Mouse (Mus musculus) ovary, adult 2 months (tissue): ENCODE data around the gene Cyct. TPM values are rescaled to one million over a fixed set of nuclear protein-coding genes. Genes with fewer than 3 reads are reported as not detected.

ENCODE experiments used
- polyA plus RNA-seq: library from polyadenylated mRNA; depleted of rRNA; stranded (reverse); fragments of >200 nt; gene quantifications from 2 replicates; pipeline ENCODE4 v1.2.3, GENCODE M21; 2012; rRNA removed

Cyct gene
- not detected in 2 replicates for polyA plus RNA-seq

DNA sequence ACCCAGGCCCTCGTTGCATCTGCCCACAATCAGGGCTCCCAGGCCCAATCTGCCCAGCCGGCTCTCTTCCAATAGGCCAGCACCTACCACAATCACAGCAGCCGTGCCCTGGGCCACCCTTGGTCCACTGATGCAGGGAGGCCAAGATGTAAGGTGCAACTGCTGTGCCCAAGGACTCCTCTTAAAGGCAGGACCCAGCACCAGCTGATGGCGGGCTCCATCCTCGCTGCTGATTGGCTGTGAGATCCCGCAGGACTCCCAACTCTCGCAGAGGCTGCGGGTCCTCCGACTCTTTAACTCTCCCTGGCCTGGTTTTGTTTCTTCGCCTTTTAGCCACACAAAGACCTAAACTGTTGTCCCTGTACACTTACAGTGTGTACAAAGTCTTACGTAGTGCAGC lies at the start of gene Cyct:
Cyct (minus strand) TSS at position 225 of the 400 bp plus-strand sequence.

DNA sequence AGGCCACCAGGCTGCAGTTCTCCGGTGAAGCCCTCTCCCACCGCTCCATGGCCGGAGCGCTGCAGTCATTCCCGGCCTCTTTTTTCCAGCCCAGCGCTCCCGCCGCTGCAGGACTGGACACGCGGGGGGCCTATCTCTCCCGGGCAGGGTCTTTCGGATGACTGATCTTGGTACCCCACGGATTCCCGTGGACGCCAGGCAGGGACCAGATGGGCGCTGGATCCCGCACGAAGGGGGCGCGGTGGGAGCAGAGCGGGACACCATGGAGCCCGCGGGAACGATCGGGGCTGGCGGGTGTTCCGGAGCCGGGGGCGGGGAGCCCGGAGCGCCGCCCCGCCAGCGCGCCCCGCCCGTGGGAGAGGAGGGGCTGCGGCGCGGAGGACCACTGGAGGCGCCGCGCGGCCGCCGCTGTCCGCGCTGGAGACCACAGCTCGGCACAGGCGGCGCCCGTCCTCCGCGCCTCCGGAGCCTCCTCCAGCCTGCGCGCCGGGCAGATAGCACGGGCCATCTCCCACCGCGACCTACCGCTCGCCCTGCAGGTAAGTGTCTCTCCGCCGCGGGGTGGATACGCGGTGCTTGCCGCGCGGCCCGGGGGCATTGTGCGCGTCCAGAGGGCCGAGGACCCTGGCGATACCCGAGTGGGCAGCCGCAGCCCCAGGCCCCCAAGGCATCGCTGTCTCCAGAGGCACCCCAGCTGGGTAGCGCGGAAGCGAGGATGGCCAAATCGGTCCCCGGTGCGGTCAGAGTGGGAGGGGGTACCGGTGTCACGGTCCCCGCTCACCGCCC lies 46.1 kb upstream of the Cyct start, which contains the start of gene Osbpl6:
Osbpl6 (plus strand) TSS at position 358 of the 786 bp plus-strand sequence.

DNA sequence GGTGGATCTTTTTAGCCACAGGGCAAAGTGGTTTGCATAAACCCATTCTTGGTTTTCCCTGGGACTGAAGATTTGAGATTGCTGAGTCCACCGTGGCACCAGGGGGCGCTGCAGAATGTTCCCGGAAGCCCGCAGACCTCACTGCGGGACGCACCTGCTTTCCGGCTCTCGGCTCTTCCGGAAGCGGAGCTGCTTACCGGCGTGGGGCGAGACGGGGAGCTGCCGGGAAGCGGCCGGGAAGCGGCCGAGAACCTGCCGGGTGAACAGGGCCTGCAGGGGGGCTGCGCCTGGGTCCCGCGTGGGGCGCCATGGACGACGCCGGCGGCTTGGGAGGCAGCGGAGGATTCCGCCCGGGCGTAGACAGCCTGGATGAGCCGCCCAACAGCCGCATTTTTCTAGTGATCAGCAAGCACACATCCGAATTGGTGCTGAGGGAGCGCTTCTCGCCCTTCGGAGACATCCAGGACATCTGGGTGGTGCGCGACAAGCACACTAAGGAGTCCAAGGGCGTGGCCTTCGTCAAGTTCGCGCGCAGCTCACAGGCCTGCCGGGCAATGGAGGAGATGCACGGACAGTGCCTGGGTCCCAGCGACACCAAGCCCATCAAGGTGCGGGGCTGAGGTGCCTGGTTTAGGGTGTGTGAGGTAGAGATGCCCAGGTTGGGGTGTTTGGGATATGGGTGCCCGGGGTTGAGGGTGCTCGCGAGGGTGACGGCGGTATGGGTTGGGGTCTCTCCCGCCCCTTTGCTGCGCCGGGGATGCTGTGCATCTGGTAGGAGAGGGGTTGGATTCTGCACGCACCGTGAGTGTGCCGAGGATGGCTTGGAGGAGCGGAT lies 9.8 kb upstream of the Cyct start, which contains the start of gene Rbm45:
Rbm45 (plus strand) TSS at position 164 of the 835 bp plus-strand sequence.

DNA sequence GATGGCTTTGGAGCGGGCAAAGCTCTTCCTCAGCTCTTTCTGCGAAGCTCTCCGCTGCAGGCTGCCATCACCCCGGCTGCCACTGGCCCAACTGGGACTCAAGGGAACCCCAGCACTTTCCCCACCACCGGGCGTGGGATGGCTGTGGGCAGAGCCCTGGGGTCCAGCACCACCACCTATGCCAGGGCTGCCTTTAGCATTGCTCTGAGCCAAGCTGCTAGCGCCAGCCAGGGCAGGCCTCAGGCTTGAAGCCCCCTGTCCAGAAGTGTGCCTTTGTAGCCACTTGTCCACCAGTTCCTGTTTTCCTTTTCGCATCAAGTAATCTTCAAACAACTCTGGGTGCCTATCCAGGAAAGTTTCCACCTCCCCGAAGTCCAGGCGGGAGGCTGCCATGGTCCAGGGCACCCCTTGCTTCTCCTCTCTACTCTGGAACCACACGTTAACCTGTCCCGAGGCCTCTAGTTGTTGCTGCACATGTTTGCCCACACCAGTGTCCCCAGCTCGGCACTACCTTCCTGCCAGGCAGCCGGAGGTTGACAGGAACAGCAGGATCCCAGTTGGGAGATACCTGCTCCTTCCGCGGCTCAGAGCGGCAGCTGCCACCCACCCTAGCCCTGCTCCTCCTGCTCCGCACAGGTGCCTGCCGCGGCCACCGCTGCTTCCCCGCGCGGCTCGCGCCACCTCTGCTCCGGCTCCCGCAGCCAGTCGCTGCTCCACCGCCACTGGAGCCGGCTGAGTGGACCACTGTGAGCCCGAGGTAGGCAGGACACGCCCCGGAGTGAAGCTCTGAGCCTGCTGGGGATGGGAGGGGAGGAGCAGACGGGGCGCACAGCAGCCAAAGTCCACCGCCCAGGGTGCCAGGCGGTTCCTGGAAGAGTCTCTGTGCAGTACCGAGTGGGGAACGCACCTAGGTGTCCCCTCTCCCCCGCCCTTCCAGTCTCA lies 21.8 kb downstream of the Cyct start, which contains the start of gene Pde11a:
Pde11a (minus strand) TSS at position 560 of the 942 bp plus-strand sequence.

Other genes with a start within 250 kb of the Cyct start
- gene Pde11a, start 21.7 kb downstream of the Cyct start, polyA plus RNA-seq, result 0.14 and 0.31 TPM in 2 replicates
- 15.3 and 19.1 TPM in 2 replicates for gene Rbm45, start 9.5 kb upstream of the Cyct start, polyA plus RNA-seq
- 19.4 and 21.5 TPM in 2 replicates for gene Osbpl6, start 46.1 kb upstream of the Cyct start, polyA plus RNA-seq